Mouse (Mus musculus) spleen, adult 2 months (tissue): ENCODE results near the gene Gng3. TPM values are rescaled to one million over a fixed set of nuclear protein-coding genes. Genes with fewer than 3 reads are reported as not detected.

Experiments
- DNase-seq, 2 experiments: peaks; one replicate each; pipeline versions ENCODE4 v3.0.0 to v3.0.0-alpha.2; 2012 to 2021; ENCODE audit warnings: low spot score in 2 of 2, low read depth in 1 of 2
- H3K27ac ChIP-seq: fragments of 200-500 bp; 2 replicates; pipeline ENCODE4 v1.5.1; 2012; ENCODE audit warnings: low read length, inconsistent platforms; ENCODE audit not compliant: insufficient read depth
- H3K27me3 ChIP-seq: fragments of 200-500 bp; 2 replicates; pipeline ENCODE4 v1.6.1; 2012; ENCODE audit warnings: mild to moderate bottlenecking, moderate library complexity, low read length, inconsistent platforms; ENCODE audit not compliant: control insufficient read depth, insufficient read depth
- H3K36me3 ChIP-seq: fragments of 200-500 bp; 2 replicates; pipeline ENCODE4 v1.6.1; 2012; ENCODE audit warnings: mild to moderate bottlenecking, low read length, inconsistent platforms; ENCODE audit not compliant: control insufficient read depth, insufficient read depth
- H3K4me1 ChIP-seq: fragments of 200-500 bp; 2 replicates; pipeline ENCODE4 v1.6.1; 2011; ENCODE audit warnings: inconsistent platforms; ENCODE audit not compliant: control insufficient read depth, insufficient read depth, insufficient read length
- H3K4me3 ChIP-seq: fragments of 200-500 bp; 2 replicates; pipeline ENCODE4 v1.5.1; 2011; ENCODE audit warnings: mild to moderate bottlenecking, inconsistent platforms; ENCODE audit not compliant: insufficient read depth, insufficient read length; ENCODE audit errors: extremely low read depth
- CTCF ChIP-seq: fragments of 200-500 bp; IDR thresholded peaks from 2 replicates; pipeline ENCODE4 v1.5.1; 2011; ENCODE audit warnings: mild to moderate bottlenecking, inconsistent platforms; ENCODE audit not compliant: insufficient read depth, insufficient read length, insufficient replicate concordance; ENCODE audit errors: extremely low read depth
- POLR2A ChIP-seq: fragments of 200-500 bp; IDR thresholded peaks from 2 replicates; pipeline ENCODE4 v1.6.1; 2011; ENCODE audit warnings: low read depth, low read length, inconsistent platforms
- WGBS: fragments of 180-500 bp; shearing (Covaris S2); methylation state at CpG from one replicate; pipeline ENCODE4 v1.1.7; 2018; 5-methylcytosine and 5-hydroxymethylcytosine counted together
- polyA plus RNA-seq: library from polyadenylated mRNA; depleted of rRNA; stranded (reverse); fragments of >200 nt; gene quantifications from 2 replicates; pipeline ENCODE4 v1.2.3, GENCODE M21; 2012; rRNA removed

Gene Gng3
- polyA plus RNA-seq, 1 experiment: 0.05 TPM

GRCm38 (mm10) chr19:8798264-8798946 lies 40.6 kb downstream of the Gng3 start, which contains the start of gene Polr2g:
TSS of gene Polr2g (minus strand) at chr19:8798577.
- peak within 1 kb of the TSS; percentile 75 for H3K27ac ChIP-seq
- H3K4me1 ChIP-seq: peaks cover 2% of the 10 kb centered on the region; the same call in 1 of the 2 replicates
- peak within 1 kb of the TSS; percentile 77 for H3K4me3 ChIP-seq
- DNase-seq: peak; percentile 83 to 87
- whole genome bisulfite sequencing: under 1% methylated on average over 25 of the region's 25 CpGs
- TF ChIP-seq CTCF (no peak), POLR2A (peak; percentile 60)
- peaks cover 17% of the 10 kb centered on the region for H3K36me3 ChIP-seq
- H3K27me3 ChIP-seq: no peaks in the 10 kb centered on the region

- H3K4me1 ChIP-seq: peaks cover 4% of the 10 kb centered on the region; the same call in 1 of the 2 replicates
- no peak overlapping the region for H3K27ac ChIP-seq
- no peak for DNase-seq
- H3K27me3 ChIP-seq: no peaks in the 10 kb centered on the region
- 78% methylated on average over 7 of the region's 7 CpGs for WGBS
- peaks cover 16% of the 10 kb centered on the region for H3K36me3 ChIP-seq
- H3K4me3 ChIP-seq: no peak overlapping the region
- TF ChIP-seq POLR2A: no peak
- TF ChIP-seq CTCF: no peak
These were observed 48.8 kb downstream of the Gng3 start for GRCm38 (mm10) chr19:8790171-8790570.

GRCm38 (mm10) chr19:8789171-8789570 lies 49.8 kb downstream of the Gng3 start:
- H3K27me3 ChIP-seq: no peaks in the 10 kb centered on the region
- WGBS: 71% methylated on average over 1 of the region's 1 CpGs
- H3K36me3 ChIP-seq: peaks cover 12% of the 10 kb centered on the region
- H3K4me1 ChIP-seq: peaks cover 4% of the 10 kb centered on the region; the same call in 1 of the 2 replicates
- H3K4me3 ChIP-seq: no peak overlapping the region
- no peak overlapping the region for H3K27ac ChIP-seq
- DNase-seq: no peak
- TF ChIP-seq CTCF: no peak
- TF ChIP-seq POLR2A: no peak

- no peak for DNase-seq
- H3K4me3 ChIP-seq: no peak overlapping the region
- H3K36me3 ChIP-seq: peaks cover 6% of the 10 kb centered on the region
- H3K27ac ChIP-seq: no peak overlapping the region
- 87% methylated on average over 3 of the region's 3 CpGs for WGBS
- no peak for TF ChIP-seq POLR2A
- TF ChIP-seq CTCF: no peak
- no peaks in the 10 kb centered on the region for H3K27me3 ChIP-seq
- peaks cover 4% of the 10 kb centered on the region; the same call in 1 of the 2 replicates for H3K4me1 ChIP-seq
These were observed 50.5 kb downstream of the Gng3 start for GRCm38 (mm10) chr19:8788521-8788920.

Other genes with a start within 250 kb of the Gng3 start
- 0.06 TPM in 1 of 2 replicates, not detected in the other for gene Slc22a8, start 247.9 kb downstream of the Gng3 start, polyA plus RNA-seq
- gene Slc22a6, start 221.2 kb downstream of the Gng3 start, polyA plus RNA-seq: 0.08 TPM in 1 of 2 replicates, not detected in the other
- gene Chrm1, start 175.4 kb downstream of the Gng3 start, polyA plus RNA-seq: 0.05 and 0.07 TPM in 2 replicates
- gene Slc3a2, start 115.8 kb downstream of the Gng3 start, polyA plus RNA-seq: 122 and 129 TPM in 2 replicates
- gene Wdr74, start 103.4 kb downstream of the Gng3 start, polyA plus RNA-seq: 26.2 and 30.2 TPM in 2 replicates
- not detected in 2 replicates for gene 1700092M07Rik, start 98.5 kb downstream of the Gng3 start, polyA plus RNA-seq
- 52.8 and 53.0 TPM in 2 replicates for gene Stx5a, start 97.8 kb downstream of the Gng3 start, polyA plus RNA-seq
- gene Nxf1, start 82.1 kb downstream of the Gng3 start, polyA plus RNA-seq: 80.2 and 104 TPM in 2 replicates
- gene Tmem223, start 68.2 kb downstream of the Gng3 start, polyA plus RNA-seq: 86.1 and 135 TPM in 2 replicates
- gene Tmem179b, start 64.7 kb downstream of the Gng3 start, polyA plus RNA-seq: 87.9 and 117 TPM in 2 replicates
- gene Taf6l, start 52.8 kb downstream of the Gng3 start, polyA plus RNA-seq: 11.3 and 15.8 TPM in 2 replicates
- 27.9 and 30.3 TPM in 2 replicates for gene Polr2g, start 40.6 kb downstream of the Gng3 start, polyA plus RNA-seq
- gene Zbtb3, start 36.6 kb downstream of the Gng3 start, polyA plus RNA-seq: 2.4 and 2.5 TPM in 2 replicates
- gene Ttc9c, start 19.9 kb downstream of the Gng3 start, polyA plus RNA-seq: 13.2 and 14.2 TPM in 2 replicates
- gene Hnrnpul2, start 19.2 kb downstream of the Gng3 start, polyA plus RNA-seq: 22.0 and 25.4 TPM in 2 replicates
- gene AC129217.1, start 9.4 kb downstream of the Gng3 start, polyA plus RNA-seq: not detected in 2 replicates
- gene Bscl2, start 1.7 kb downstream of the Gng3 start, polyA plus RNA-seq: 91.7 and 116 TPM in 2 replicates
- 0.23 and 0.27 TPM in 2 replicates for gene Lrrn4cl, start 11.6 kb upstream of the Gng3 start, polyA plus RNA-seq
- 57.9 and 80.6 TPM in 2 replicates for gene Ubxn1, start 32.3 kb upstream of the Gng3 start, polyA plus RNA-seq
- gene Uqcc3, start 41.7 kb upstream of the Gng3 start, polyA plus RNA-seq: 20.8 and 27.9 TPM in 2 replicates
- 0.94 and 1.4 TPM in 2 replicates for gene Lbhd1, start 44.5 kb upstream of the Gng3 start, polyA plus RNA-seq
- not detected in 2 replicates for gene Gm49403, start 44.7 kb upstream of the Gng3 start, polyA plus RNA-seq
- gene 1810009A15Rik, start 49.7 kb upstream of the Gng3 start, polyA plus RNA-seq: 11.5 and 15.2 TPM in 2 replicates
- gene Gm49416, start 49.7 kb upstream of the Gng3 start, polyA plus RNA-seq: 1.2 TPM in 1 of 2 replicates, not detected in the other
- gene Ints5, start 53.8 kb upstream of the Gng3 start, polyA plus RNA-seq: 21.2 and 27.5 TPM in 2 replicates
- 85.2 and 86.9 TPM in 2 replicates for gene Ganab, start 58.9 kb upstream of the Gng3 start, polyA plus RNA-seq
- 86.0 and 93.4 TPM in 2 replicates for gene B3gat3, start 81.2 kb upstream of the Gng3 start, polyA plus RNA-seq
- gene Rom1, start 90.2 kb upstream of the Gng3 start, polyA plus RNA-seq: 10.0 and 11.9 TPM in 2 replicates
- gene Eml3, start 90.4 kb upstream of the Gng3 start, polyA plus RNA-seq: 72.3 and 77.7 TPM in 2 replicates
- 35.0 and 37.7 TPM in 2 replicates for gene Mta2, start 102.7 kb upstream of the Gng3 start, polyA plus RNA-seq
- 18.3 and 22.3 TPM in 2 replicates for gene Tut1, start 114.7 kb upstream of the Gng3 start, polyA plus RNA-seq
- gene Eef1g, start 127.8 kb upstream of the Gng3 start, polyA plus RNA-seq: 206 and 242 TPM in 2 replicates
- gene Ahnak, start 150.1 kb upstream of the Gng3 start, polyA plus RNA-seq: 6.9 and 8.0 TPM in 2 replicates
- 0.26 and 0.91 TPM in 2 replicates for gene Scgb1a1, start 248.8 kb upstream of the Gng3 start, polyA plus RNA-seq